Mouse (Mus musculus): ENCODE results near the gene Slco2a1.

The Slco2a1 gene

DNA sequence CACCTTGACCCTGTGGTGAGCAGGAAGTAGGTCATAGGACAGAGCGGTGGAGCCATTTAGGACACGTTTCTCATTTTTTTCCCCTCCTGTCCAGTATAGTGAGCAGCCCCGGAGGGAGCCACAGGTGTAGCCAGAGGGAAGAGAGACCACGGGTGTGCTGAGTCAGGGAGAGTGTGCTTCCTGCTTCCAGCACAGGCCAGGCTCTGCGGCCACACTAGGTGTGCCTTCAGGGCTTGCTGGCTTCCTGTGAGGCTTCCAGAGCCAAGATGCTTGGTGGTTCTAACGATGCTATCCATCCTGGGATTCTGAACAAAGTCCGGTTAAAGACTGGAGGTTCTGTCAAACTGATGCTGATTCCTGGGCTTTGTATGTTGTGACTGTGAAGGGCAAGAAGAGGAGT, 133.0 kb downstream of the Slco2a1 start:
- DNase-seq, result no peak

DNA sequence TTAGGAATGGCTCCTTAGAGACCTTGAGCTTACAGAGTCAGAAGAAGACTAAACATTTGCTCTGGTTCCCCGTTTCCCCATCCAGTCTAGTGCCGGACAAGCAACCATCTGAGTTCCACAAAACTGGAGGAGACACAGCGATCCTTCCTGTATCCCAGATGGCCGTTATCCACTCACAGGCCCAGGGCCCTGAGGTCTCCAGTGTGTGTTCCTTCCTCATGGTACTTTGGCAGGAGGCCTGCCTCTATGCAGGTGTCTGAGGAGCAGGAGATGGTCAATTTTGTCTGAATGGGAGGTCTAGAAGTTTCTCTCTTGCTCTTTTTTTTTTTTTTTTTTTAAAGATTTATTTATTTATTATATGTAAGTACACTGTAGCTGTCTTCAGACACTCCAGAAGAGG, 136.2 kb downstream of the Slco2a1 start:
- no peak for DNase-seq

DNA sequence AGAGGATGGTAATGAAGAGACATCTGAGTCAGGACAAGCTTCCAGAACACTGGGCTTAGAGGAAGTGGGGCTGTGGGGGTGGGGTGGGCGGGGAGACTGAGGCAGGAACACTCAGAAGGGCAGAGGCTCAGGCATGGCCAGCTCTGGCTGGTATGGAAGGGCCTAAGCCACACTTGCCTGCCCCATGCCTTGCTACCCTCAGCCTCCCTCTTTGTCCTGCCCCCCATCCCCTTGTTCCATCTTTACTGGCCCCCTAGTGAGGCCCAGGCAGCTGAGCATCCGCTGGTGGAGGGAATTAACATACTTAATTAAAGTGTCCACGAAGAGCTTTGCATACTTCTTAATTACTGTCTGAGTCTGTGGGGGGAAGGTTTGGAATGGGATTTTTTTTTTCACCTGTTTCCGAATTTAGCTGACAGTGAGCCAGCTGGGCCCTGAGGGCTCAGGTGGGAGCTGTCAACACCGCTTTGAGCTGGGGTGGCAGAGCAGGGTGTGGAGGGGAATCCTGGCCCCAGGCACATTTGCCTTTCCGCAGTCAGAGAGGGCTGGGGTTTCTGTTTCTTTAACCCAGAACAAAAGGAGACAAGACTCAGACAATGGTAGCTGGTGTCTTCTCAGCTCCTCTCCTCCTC, 145.1 kb downstream of the Slco2a1 start:
- DNase-seq, result no peak

DNA sequence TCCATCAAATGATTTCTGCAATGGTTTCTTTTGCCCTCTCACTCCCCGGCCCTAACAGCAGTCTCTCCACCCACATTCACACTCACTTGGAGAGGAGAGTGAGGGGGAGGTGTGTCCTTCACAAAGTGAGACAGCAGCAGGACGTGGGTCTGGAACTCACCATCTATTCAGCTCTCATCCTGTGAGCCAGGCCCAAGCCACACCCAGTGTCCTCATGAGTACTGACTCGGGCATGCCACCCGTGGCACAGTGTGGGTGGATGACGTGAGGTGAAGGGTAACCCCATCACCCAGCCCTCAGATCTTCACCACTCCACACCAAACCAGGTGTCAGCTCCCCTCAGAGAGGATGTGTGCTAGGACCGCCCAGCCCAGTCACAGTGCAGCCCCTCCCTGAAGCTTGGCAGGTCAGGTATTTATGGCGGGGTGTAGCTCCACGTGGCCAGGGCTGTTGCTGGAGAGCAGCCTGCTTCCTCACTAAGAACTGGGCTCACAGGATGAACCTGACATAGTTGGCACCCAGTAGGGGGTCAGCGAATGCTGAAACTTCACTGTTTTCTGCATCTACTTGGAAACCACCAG, 146.0 kb downstream of the Slco2a1 start:
- no peak for DNase-seq

DNA sequence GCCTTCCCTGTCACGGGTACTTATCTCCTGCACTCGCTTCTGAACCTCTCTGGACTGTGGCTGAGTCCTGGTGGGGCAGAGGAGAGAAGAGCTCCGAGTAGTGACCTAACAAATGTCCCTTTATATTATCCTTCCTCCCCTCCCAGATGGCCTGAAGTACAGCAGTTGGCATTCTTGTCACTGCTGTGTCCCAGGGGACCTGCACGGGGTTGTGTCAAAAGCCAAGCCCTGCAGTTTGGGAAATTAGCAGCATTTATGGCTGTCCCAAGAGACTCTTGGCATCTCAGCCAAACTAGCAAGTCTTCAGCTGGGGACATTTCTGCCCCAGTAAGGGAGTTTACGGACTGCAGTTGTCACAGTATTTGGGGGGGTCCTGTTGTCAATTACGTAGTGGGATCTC, 151.0 kb downstream of the Slco2a1 start:
- no peak for DNase-seq

DNA sequence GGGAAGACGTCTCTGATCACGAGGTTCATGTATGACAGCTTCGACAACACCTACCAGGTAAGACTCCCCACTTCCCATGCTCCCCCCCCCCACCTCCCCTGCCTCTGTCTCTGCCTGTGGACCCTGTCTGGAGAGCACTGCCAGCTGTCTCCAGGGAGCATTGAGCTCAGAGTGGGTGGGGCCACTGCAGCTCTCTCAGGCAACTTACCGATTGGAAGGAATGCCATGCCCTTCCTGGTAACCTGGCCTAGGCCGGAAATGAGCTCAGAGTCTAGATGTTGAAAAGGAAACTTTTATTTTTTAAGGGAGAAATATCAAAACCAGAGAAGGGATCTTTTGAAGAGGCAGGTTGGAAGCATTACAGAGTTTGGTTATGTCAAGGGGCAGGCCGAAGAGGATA, 151.9 kb downstream of the Slco2a1 start:
- no peak for DNase-seq

DNA sequence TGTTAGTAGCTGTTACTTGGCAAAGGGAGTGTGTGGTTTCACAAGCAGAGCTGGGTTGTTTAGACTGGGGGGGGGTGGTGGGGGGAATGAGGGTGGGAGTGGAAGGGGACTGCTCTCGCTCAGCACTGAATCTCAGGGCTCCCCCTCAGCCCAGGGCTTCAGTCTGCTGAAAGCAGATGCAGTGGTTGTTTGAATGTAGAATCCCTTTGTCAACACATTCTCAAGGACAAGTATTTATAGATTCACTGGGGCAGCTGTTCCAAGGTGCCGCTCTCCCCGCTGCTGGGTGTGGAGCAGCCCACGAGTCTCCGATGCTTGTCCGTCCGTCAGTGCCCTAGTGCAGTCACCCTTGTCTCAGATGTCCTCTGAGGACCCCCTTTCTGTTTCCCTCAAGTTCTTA, 152.8 kb downstream of the Slco2a1 start:
- DNase-seq, result no peak

DNA sequence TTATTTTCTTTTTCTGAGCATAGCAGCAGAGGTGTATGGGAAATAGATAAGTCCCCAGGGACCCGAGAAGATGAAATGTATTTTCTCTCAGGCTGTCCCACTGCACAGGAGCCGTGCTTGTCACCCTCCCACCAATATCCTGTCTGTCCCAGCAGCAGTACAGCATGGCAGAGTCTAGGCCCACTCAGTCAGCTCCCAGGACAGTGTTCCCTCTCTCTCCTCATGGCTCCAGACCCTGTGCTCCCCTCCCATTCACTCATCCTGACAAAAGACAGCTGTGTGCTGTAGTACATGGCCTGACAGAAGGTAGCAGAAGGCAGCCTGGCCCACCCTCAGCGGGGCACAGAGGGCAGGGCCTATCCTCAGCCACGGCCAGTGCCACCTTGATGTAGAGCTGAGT, 155.4 kb downstream of the Slco2a1 start:
- no peak for DNase-seq

DNA sequence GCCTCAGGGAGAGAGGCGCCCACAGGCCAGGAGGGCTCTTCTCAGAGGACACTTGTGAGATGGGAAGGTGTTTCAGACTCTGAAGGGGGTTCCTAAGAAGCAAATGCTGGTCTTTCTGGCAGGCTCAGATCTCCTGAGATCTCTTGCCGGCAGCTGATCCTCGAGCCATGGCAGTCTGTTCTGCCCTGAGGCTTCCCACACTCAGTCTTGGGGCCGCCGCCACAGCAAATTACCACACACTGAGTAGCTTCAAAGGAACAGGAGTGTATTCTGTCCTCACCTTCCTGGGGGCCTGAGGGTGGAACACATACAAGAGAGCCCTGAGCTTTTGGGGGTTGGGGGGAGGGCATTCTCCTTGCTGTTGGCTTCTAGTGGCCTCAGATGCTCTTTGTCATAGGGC, 156.8 kb downstream of the Slco2a1 start:
- no peak for DNase-seq

Measured in liver (tissue).